Mouse (Mus musculus) limb, embryonic 15.5 days (tissue): ENCODE data around the gene Myh10. TPM values are rescaled to one million over a fixed set of nuclear protein-coding genes. Genes with fewer than 3 reads are reported as not detected.

Source experiments
- ATAC-seq: fragments of 200-750 bp; cut with Nextera tagmentation; 2 replicates; pipeline ENCODE4 v1.8.0; 2017; ENCODE audit warnings: low read depth, moderate TSS enrichment; ENCODE audit not compliant: insufficient number of reproducible peaks, low FRiP score, low TSS enrichment
- H3K27ac ChIP-seq: fragments of 300-500 bp; sonication (generic); 2 replicates; pipeline ENCODE4 v1.5.1; 2015; ENCODE audit warnings: moderate library complexity, mild to moderate bottlenecking, inconsistent platforms
- H3K27me3 ChIP-seq: fragments of 300-500 bp; sonication (generic); 2 replicates; pipeline ENCODE4 v1.6.1; 2015; ENCODE audit warnings: inconsistent platforms
- H3K36me3 ChIP-seq: fragments of 300-500 bp; sonication (generic); 2 replicates; pipeline ENCODE4 v1.6.1; 2015; ENCODE audit warnings: inconsistent platforms
- H3K4me1 ChIP-seq: fragments of 300-500 bp; sonication (generic); 2 replicates; pipeline ENCODE4 v1.6.1; 2015; ENCODE audit warnings: inconsistent platforms
- H3K4me2 ChIP-seq: fragments of 300-500 bp; sonication (generic); 2 replicates; pipeline ENCODE4 v1.6.1; 2015; ENCODE audit warnings: mild to moderate bottlenecking, inconsistent platforms
- H3K4me3 ChIP-seq: fragments of 300-500 bp; sonication (generic); 2 replicates; pipeline ENCODE4 v1.5.1; 2015; ENCODE audit warnings: mild to moderate bottlenecking, inconsistent platforms
- H3K9ac ChIP-seq: fragments of 300-500 bp; sonication (generic); 2 replicates; pipeline ENCODE4 v1.6.1; 2015; ENCODE audit warnings: inconsistent platforms
- H3K9me3 ChIP-seq: fragments of 300-500 bp; sonication (generic); 2 replicates; pipeline ENCODE4 v1.6.1; 2016; ENCODE audit warnings: inconsistent platforms
- WGBS: fragments of 180-500 bp; shearing (Covaris S2); methylation state at CpG from one replicate; pipeline ENCODE4 v1.1.7; 2015; 5-methylcytosine and 5-hydroxymethylcytosine counted together
- polyA plus RNA-seq: library from polyadenylated mRNA; unstranded; fragments of >200 nt; fragmentation: Nextera tagmentation; extraction: Ambion mirVana; gene quantifications from 2 replicates; pipeline ENCODE4 v1.2.1, GENCODE M21; 2015

Gene Myh10
- 87.8 and 106 TPM in 2 replicates for polyA plus RNA-seq

DNA sequence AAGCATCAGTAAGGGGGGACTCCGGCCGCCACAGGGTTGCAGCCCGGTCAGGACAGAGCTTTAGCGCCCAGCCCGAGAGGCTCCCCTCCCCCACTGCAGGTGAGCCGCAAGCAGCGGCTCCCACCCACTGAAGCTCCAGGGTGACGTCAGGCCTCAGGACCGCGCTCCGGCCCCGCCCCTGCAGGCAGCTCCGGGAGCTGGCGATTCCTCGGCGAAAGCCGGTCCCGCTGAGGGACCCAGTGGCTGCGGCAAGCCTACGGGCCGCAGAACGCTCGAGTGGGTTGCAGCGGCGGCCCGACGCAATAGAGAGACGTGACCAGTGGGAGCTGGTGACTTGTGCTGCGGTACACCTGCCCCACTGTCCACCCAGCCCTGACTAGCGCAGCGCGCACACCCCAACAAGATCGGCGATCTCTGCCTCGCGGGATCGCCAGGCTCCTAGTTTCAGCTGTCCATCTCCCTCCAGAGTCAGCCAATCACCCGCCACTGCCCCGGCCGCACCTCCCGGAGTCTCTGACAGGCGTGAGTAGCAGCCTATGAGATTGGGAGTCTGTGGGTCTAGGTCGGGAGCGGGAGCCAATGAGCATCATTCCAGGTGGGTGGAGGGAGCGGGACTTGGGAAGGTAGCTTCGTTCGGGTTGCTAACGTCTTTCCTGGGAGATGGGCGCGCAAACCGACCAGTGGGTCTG is at the start of gene Myh10:
Gene Myh10 (plus strand): TSS at position 239 of the 689 bp plus-strand sequence.
- Histone ChIP-seq H3K9ac (peak within 1 kb of the TSS; percentile 76), H3K4me1 (peaks cover 16% of the 10 kb centered on the region), H3K4me2 (peak within 1 kb of the TSS; percentile 86), H3K9me3 (no peaks in the 10 kb centered on the region), H3K27me3 (no peaks in the 10 kb centered on the region), H3K36me3 (no peaks in the 10 kb centered on the region), H3K4me3 (peak within 1 kb of the TSS; percentile 73), H3K27ac (peak within 1 kb of the TSS; percentile 98)
- ATAC-seq = peak; percentile 100
- under 1% methylated on average over 51 of the region's 51 CpGs for WGBS

DNA sequence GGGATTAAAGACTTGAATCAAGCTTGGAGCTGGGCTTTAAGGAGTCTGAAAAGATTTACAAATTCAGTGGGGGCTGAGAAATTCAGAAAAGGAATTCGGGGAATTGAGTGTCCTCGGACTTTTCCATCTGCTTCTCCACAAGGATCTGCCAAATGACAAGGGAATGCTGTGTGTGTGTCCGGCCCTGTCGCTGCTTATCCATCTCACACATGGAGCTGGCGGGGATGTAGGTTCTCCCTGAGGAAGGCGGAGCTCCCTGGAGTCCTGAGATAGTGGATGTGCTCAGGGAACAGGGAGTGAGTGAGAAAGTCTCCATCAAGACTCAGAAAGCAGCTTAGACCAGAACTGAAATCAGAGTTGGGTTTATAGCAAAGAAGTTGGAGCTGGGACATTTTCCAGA is 46.6 kb upstream of the Myh10 start:
- Histone ChIP-seq H3K27ac (no peak overlapping the region), H3K4me2 (no peak overlapping the region), H3K9me3 (no peaks in the 10 kb centered on the region), H3K27me3 (no peaks in the 10 kb centered on the region), H3K9ac (no peak overlapping the region), H3K36me3 (no peaks in the 10 kb centered on the region), H3K4me3 (no peak overlapping the region), H3K4me1 (peaks cover 8% of the 10 kb centered on the region; the same call in 1 of the 2 replicates)
- no peak for ATAC-seq
- 70% methylated on average over 6 of the region's 6 CpGs for WGBS

DNA sequence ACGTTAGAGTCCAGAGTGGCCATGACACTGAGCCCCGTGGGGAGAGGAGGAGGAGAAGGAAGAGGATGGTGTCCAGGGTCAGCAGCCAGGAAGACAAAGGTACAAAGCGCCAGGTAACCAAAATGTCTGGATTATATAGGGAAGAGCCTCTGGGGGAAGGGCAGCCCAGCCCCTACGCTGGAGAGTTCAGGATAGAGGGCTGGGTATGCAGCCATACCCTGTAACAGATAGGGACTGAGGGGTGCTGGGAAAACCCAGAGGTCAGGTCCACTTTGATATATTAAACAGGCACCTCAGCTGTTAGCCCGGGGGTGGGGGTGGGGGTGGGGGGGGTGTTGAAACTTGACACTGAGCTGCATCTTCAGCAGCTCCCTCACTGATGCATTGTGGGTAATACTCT is 43.6 kb upstream of the Myh10 start:
- H3K4me3 ChIP-seq = no peak overlapping the region
- no peaks in the 10 kb centered on the region for H3K27me3 ChIP-seq
- no peak overlapping the region for H3K4me2 ChIP-seq
- no peak overlapping the region for H3K27ac ChIP-seq
- no peak for ATAC-seq
- H3K9ac ChIP-seq = no peak overlapping the region
- no peaks in the 10 kb centered on the region for H3K9me3 ChIP-seq
- no peaks in the 10 kb centered on the region for H3K36me3 ChIP-seq
- WGBS = 53% methylated on average over 5 of the region's 5 CpGs
- H3K4me1 ChIP-seq = 0 out of 2 replicates have a peak, but pooled peaks cover 7% of the 10 kb centered on the region

DNA sequence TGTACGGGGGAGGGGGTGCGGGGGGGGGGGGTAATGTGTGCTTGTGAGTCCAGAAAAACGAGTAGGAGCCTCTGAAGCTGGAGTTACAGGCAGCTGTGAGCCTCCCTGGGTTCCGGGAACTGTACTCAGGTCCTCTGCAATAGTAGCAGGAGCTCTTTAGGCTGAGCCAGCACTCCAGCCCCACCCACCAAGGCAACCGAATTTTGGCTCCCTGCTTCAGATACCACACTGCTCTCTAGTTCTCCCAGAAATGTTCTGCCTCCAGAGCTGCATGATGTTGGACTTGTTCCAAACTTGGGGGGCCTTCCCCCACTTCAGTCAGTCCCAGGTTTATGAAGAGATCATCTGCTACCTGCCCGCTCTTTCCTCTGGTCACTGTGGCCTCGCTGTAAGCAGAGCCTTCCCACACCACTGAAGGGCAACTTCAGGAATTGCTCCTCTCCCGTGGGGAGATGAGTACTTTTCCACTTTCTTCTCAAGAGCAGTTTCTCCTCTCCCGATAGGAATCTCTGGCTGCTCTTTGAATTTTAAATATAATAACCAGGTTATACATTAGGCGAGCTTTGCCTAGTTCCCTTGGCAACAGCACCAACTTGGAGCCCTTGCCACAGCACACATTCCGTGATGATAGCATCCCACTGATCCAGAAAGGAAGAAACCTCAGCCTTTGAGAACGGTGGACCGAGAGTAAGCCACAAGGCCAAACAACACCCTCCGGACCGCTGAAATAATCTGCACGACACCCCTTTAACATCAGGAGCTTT is 42.8 kb upstream of the Myh10 start:
- Histone ChIP-seq H3K27ac (no peak overlapping the region), H3K27me3 (no peaks in the 10 kb centered on the region), H3K4me1 (0 out of 2 replicates have a peak, but pooled peaks cover 7% of the 10 kb centered on the region), H3K4me2 (no peak overlapping the region), H3K9ac (no peak overlapping the region), H3K9me3 (no peaks in the 10 kb centered on the region), H3K36me3 (no peaks in the 10 kb centered on the region), H3K4me3 (no peak overlapping the region)
- peak; percentile 58; the same call in 1 of the 2 replicates for ATAC-seq
- 69% methylated on average over 14 of the region's 16 CpGs for WGBS

DNA sequence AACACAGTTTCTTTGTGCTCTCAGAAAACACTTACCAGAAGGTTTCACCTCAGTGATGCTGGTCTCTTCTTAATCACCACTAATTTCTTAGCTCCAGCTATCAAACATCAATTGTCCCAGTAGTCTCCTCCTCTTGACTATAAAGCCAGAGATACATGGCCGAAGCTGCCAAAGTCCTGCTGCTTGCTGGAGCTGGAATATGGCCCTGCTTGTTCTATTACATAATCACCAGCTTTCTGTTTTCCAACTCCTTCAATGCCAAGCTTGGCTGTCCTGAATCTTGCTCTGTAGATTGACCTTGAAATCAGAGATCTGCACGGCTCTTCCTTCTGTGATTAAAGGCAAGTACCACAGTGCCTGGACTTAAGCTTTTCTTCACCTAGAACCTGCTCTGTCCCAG is 39.8 kb upstream of the Myh10 start:
- Histone ChIP-seq H3K9me3 (no peaks in the 10 kb centered on the region), H3K36me3 (no peaks in the 10 kb centered on the region), H3K4me3 (no peak overlapping the region), H3K27ac (no peak overlapping the region), H3K4me2 (no peak overlapping the region), H3K27me3 (no peaks in the 10 kb centered on the region), H3K9ac (no peak overlapping the region), H3K4me1 (peaks cover 9% of the 10 kb centered on the region; the same call in 1 of the 2 replicates)
- 79% methylated on average over 2 of the region's 2 CpGs for WGBS
- no peak for ATAC-seq

DNA sequence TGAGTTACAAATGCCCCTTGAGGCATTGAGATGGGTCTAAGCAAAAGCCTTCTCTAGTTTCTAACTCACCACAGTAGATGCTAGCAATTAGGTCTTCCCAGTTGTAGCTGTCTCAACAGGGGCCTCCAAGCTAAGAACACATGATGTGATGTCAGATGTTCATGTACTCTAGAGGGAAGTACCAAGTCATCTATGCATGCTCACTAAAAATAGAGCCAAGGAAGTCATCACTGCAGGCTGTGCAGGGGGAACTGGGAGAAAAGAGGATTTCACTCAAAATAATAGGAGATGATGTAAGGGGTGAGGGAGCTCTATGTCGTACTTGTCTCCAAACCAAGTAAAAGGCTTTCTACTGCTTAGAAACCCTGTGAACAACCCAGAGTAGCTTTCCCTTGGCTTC is 35.8 kb upstream of the Myh10 start:
- ATAC-seq = no peak
- H3K4me2 ChIP-seq = no peak overlapping the region
- H3K4me3 ChIP-seq = no peak overlapping the region
- 82% methylated on average over 1 of the region's 1 CpGs for WGBS
- peaks cover 13% of the 10 kb centered on the region for H3K4me1 ChIP-seq
- no peaks in the 10 kb centered on the region for H3K9me3 ChIP-seq
- H3K27me3 ChIP-seq = no peaks in the 10 kb centered on the region
- no peak overlapping the region for H3K9ac ChIP-seq
- no peaks in the 10 kb centered on the region for H3K36me3 ChIP-seq
- H3K27ac ChIP-seq = no peak overlapping the region

DNA sequence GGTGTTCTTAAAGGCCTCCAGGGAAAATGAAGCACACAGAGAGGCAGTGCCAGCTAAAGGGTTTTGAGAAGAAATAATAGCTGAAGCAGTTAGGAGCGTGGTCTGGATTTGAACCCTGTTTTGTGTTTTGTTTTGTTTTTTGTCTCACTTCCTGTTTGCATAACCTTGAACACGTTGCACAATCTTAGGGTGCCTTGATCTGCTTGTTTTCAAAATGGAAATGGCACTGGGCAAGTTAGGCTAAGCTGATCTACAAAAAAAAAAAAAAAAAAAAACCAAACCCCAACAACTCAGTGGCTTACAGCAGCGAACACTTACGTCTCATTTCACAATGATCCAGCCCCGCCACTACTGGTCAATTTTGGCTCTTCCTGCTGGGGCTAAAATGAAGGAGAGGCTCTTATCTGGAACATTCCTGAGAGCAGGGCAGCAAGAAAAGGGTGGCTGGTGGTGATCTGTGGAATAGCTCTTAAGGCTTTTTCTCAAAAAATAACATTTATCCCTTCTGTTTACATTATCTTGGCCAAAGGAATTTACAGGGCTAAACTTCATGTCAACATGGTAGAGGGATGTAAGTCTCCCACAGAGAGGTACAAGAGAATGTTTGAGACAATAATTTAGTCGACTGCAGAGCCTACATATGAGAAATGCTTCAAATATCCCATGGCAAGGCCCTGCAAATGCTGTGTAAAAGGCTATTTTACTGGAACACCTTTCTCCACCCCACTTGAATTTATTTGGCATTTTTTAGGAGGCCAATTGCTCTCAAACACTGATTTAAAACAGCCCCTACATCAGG is 34.3 kb upstream of the Myh10 start:
- Histone ChIP-seq H3K4me3 (no peak overlapping the region), H3K4me2 (no peak overlapping the region), H3K9ac (no peak overlapping the region), H3K9me3 (no peaks in the 10 kb centered on the region), H3K36me3 (no peaks in the 10 kb centered on the region), H3K27me3 (no peaks in the 10 kb centered on the region), H3K4me1 (peaks cover 13% of the 10 kb centered on the region), H3K27ac (peak overlapping the region; percentile 4; the same call in 1 of the 2 replicates)
- ATAC-seq = no peak
- 44% methylated on average over 6 of the region's 6 CpGs for WGBS

DNA sequence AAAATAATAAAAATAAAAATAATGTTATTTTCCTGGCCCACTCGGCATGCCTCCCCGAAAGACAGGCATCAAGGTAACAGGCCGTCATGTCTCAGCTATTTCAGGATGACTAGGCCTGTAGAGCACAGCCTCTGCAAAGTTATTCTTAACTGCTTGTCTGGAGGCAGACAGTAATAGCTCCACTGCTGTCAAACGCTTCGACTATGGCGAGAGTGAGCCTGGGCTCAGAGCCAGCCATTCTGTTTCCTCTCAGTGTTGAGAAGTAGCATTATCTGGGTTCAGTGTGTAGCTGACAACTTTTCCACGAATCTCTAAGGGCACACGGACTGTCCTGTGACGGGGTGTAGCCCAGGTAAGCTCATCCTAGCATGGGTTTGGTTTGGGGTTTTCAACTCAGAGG is 33.5 kb upstream of the Myh10 start:
- ATAC-seq = no peak

DNA sequence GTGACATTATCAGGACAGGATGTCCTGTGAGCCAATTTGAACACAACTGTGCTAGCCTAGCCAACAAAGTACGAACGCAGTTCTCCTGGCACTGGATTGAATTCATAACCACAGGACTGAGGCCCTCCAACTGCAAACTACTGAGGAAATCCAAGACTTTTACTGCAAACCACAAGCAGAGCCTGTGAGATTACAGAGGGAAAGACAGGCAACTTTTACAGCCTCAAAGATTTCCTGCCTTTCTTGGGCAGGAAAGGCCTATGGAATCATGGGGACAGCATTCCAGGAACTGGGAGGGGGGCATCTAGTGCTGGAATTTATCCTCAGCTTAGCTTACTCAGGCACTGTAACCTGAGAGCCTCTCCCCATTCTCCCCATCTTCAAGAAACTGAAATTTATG is 26.0 kb upstream of the Myh10 start:
- Histone ChIP-seq H3K4me2 (no peak overlapping the region), H3K9ac (no peak overlapping the region), H3K27ac (peak overlapping the region; percentile 75), H3K27me3 (no peaks in the 10 kb centered on the region), H3K4me3 (no peak overlapping the region), H3K4me1 (peaks cover 16% of the 10 kb centered on the region), H3K36me3 (no peaks in the 10 kb centered on the region), H3K9me3 (no peaks in the 10 kb centered on the region)
- ATAC-seq = peak; percentile 71; the same call in 1 of the 2 replicates
- WGBS = 7% methylated on average over 2 of the region's 2 CpGs

More for the DNA sequence above, 33.5 kb upstream of the Myh10 start:
- Histone ChIP-seq H3K4me2 (no peak overlapping the region), H3K27ac (peak overlapping the region; percentile 4; the same call in 1 of the 2 replicates), H3K4me3 (no peak overlapping the region), H3K4me1 (peaks cover 13% of the 10 kb centered on the region), H3K36me3 (no peaks in the 10 kb centered on the region), H3K27me3 (no peaks in the 10 kb centered on the region), H3K9ac (no peak overlapping the region), H3K9me3 (no peaks in the 10 kb centered on the region)
- 38% methylated on average over 9 of the region's 9 CpGs for WGBS

DNA sequence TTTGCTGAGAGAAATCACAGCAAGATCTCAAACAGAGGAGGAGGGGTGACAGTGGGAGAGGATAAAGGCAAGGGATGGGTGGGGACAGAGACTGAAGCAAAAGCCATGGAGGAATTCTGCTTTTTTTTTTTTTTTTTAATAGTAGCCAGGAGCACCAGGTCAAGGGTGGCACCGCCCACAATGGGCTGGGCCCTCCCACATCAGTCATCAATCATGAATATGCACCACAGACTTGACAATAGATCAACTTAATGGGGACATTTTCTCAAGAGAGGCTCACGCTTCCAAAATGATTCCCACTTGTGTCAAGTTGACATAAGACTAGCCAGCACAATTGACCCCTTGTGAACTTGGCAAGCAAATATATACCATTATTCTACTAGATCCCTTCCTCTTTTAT is 25.1 kb upstream of the Myh10 start:
- Histone ChIP-seq H3K9ac (no peak overlapping the region), H3K36me3 (no peaks in the 10 kb centered on the region), H3K27me3 (no peaks in the 10 kb centered on the region), H3K9me3 (no peaks in the 10 kb centered on the region), H3K4me2 (no peak overlapping the region), H3K4me3 (no peak overlapping the region), H3K4me1 (peaks cover 16% of the 10 kb centered on the region), H3K27ac (0 out of 2 replicates have a peak overlapping the region, but pooled peaks have one; percentile 38)
- no peak for ATAC-seq
- 64% methylated on average over 2 of the region's 2 CpGs for WGBS

DNA sequence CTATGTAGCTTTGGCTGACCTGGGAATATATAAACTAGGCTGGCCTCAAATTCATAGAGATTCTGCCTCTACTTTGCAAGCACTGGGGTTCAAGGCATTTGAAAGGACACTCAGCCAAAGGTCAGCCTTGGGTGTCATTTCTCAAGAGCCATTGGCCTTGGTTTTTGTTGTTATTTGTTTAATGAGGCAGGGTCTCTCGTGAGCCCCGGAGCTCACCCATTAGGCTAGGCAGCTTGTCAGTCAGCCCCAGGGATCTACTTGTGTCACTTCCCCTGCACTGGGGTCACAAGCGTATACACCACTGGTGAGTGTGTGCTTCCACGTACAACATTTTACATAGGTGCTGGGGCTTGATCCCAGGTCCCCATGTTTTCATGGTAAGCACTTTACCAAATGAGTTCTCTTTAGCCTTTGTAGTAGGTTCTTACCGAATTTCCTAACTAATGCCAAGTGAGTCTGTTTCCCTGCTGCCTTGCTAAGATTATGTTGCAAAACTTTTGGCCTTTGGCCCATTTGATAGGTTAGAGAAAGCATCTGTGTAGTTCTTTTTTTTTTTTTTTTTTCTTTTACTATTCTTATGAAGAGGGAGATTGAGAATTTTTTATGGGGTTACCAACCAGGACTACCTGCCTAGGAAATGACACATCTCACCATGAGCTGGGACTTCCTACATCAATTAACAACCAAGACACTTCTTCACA is 18.9 kb upstream of the Myh10 start:
- Histone ChIP-seq H3K36me3 (no peaks in the 10 kb centered on the region), H3K4me3 (no peak overlapping the region), H3K4me1 (peaks cover 18% of the 10 kb centered on the region), H3K9ac (no peak overlapping the region), H3K9me3 (no peaks in the 10 kb centered on the region), H3K27me3 (no peaks in the 10 kb centered on the region), H3K4me2 (no peak overlapping the region), H3K27ac (no peak overlapping the region)
- 73% methylated on average over 5 of the region's 5 CpGs for WGBS
- no peak for ATAC-seq
